Mouse (Mus musculus) T-cell, adult 2 months (primary cell): ENCODE measurements around the gene Chn1.

ENCODE experiments used
- DNase-seq: peaks from one replicate; pipeline ENCODE4 v3.0.0; 2022; ENCODE audit warnings: low spot score

The Chn1 gene

GRCm38 (mm10) chr2:73591246-73591645 is 183.9 kb downstream of the Chn1 start:
- no peak for DNase-seq

GRCm38 (mm10) chr2:73590106-73590505 is 185.0 kb downstream of the Chn1 start:
- no peak for DNase-seq

GRCm38 (mm10) chr2:73588951-73589350 is 186.2 kb downstream of the Chn1 start:
- no peak for DNase-seq

GRCm38 (mm10) chr2:73587109-73587506 is 188.0 kb downstream of the Chn1 start:
- DNase-seq = no peak

- no peak for DNase-seq
These were observed 188.6 kb downstream of the Chn1 start for GRCm38 (mm10) chr2:73586392-73587108.

GRCm38 (mm10) chr2:73585347-73585831 is 189.8 kb downstream of the Chn1 start:
- DNase-seq = no peak

GRCm38 (mm10) chr2:73584645-73585346 is 190.3 kb downstream of the Chn1 start:
- DNase-seq = peak; percentile 37

- DNase-seq = no peak
These were observed 194.4 kb downstream of the Chn1 start for GRCm38 (mm10) chr2:73580720-73581119.

- DNase-seq = no peak
These were observed 195.0 kb downstream of the Chn1 start, which contains the start of gene Chrna1 for GRCm38 (mm10) chr2:73580166-73580565. Gene Chrna1 (minus strand): TSS chr2:73580338.

GRCm38 (mm10) chr2:73579168-73579567 is 196.0 kb downstream of the Chn1 start:
- no peak for DNase-seq

GRCm38 (mm10) chr2:73574418-73574817 is 200.7 kb downstream of the Chn1 start:
- DNase-seq = no peak

GRCm38 (mm10) chr2:73573556-73573955 is 201.6 kb downstream of the Chn1 start:
- DNase-seq = no peak

- DNase-seq = peak; percentile 22
These were observed 202.4 kb downstream of the Chn1 start for GRCm38 (mm10) chr2:73572539-73573372.

GRCm38 (mm10) chr2:73571901-73572300 is 203.2 kb downstream of the Chn1 start:
- DNase-seq = no peak

- no peak for DNase-seq
These were observed 203.8 kb downstream of the Chn1 start for GRCm38 (mm10) chr2:73571304-73571703.

- DNase-seq = peak; percentile 60
These were observed 208.0 kb downstream of the Chn1 start for GRCm38 (mm10) chr2:73566989-73567605.

- peak; percentile 62 for DNase-seq
These were observed 209.0 kb downstream of the Chn1 start for GRCm38 (mm10) chr2:73566162-73566561.

GRCm38 (mm10) chr2:73563690-73564089 is 211.5 kb downstream of the Chn1 start:
- no peak for DNase-seq

GRCm38 (mm10) chr2:73562656-73563055 is 212.5 kb downstream of the Chn1 start:
- no peak for DNase-seq

GRCm38 (mm10) chr2:73561665-73562063 is 213.5 kb downstream of the Chn1 start:
- peak; percentile 46 for DNase-seq

- DNase-seq = no peak
These were observed 214.1 kb downstream of the Chn1 start for GRCm38 (mm10) chr2:73560899-73561664.
